Mouse (Mus musculus) cerebellum, adult 2 months (tissue): Measurements from ENCODE around the gene Nkx2-3.

Experiments used
- CTCF ChIP-seq: fragments of 200-500 bp; IDR thresholded peaks from 2 replicates; pipeline ENCODE4 v1.5.1; 2011; ENCODE audit warnings: low read depth, mild to moderate bottlenecking, control low read depth, low read length, moderate library complexity, borderline replicate concordance; ENCODE audit not compliant: insufficient read depth
- POLR2A ChIP-seq: fragments of 200-500 bp; IDR thresholded peaks from 2 replicates; pipeline ENCODE4 v1.6.1; 2011; ENCODE audit warnings: low read length, control low read depth, borderline replicate concordance; ENCODE audit not compliant: insufficient read depth

- TF ChIP-seq CTCF (no peak), POLR2A (no peak)
Observed at GRCm38 (mm10) chr19:43642843-43643242, 30.7 kb downstream of the Nkx2-3 start.
